Mouse (Mus musculus): Measurements from ENCODE around the gene Arhgap42.

DNA sequence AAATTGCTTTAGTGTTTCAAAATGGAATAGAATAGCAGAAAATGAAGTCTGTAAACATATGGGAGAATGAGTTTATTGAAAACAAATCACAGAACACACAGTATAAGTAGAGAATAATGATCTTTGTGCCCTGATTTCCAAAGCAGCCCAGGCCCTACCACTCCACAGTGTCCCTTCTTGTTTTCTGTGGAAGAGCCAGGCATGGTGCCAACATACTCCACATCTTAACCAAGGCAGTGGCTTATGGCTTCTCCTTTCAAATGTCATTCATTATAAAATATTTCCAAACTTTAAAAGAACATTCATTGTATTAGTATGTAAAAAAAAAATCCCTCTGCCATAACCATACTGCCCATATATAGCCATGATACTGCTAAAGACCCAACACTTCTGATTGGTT lies 42.9 kb downstream of the Arhgap42 start:
- TF ChIP-seq USF1 (IDR thresholded peaks at IDR 0.05; ENCODE audit: low read depth) (no peak), POLR2A (IDR thresholded peaks at IDR 0.05; ENCODE audit: insufficient read length, low read depth) (no peak), TCF12 (IDR thresholded peaks at IDR 0.05; ENCODE audit: insufficient read depth, poor library complexity, severe bottlenecking) (no peak)

Data from myocyte (in vitro differentiated cells).